Mouse (Mus musculus) adrenal gland, adult 8-10 months (tissue): ENCODE results near the gene Comt. TPM values are rescaled to one million over a fixed set of nuclear protein-coding genes. Genes with fewer than 3 reads are reported as not detected.
A peak's percentile ranks its signal among the peaks of the same experiment; 100 is the strongest.

Experiments used
- DNase-seq: peaks from one replicate; pipeline ENCODE4 v3.0.0; 2022
- total RNA-seq, 4 experiments: library from RNA; stranded (reverse); gene quantifications; 2 replicates each; pipeline ENCODE4 v1.2.4; 2022

Comt gene
- total RNA-seq, 4 experiments from 2014 or later: 147 to 201 (median 185) TPM

DNA sequence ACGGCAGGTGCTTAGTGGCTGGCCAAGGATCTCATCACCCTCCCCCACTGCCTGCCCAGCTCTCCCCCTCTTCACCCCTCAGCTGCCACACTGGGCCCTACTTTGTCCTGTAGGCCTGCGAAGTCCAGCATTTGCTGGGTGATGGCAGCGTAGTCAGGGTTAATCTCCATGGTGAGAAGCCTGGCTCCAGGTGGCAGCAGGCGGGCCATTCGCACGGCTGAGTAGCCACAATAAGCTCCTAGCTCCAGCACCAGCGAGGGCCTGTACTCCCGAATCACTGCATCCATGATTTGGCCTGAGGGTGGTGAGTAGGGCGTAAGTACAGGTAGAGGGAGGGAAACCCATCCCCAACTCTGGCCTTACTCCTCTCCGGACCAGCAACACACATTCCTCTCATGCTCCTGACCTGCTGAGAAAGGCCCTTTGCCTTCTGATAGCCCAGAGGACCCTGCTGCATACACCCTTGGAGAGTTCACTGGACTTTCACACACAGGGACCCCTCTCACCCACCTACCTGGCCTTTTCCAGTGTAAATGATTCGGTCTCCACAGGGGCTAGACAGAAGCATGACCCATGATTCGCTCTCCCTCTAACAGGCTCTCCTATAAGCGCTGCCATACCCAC is 15.5 kb downstream of the Comt start:
- DNase-seq: no peak

DNA sequence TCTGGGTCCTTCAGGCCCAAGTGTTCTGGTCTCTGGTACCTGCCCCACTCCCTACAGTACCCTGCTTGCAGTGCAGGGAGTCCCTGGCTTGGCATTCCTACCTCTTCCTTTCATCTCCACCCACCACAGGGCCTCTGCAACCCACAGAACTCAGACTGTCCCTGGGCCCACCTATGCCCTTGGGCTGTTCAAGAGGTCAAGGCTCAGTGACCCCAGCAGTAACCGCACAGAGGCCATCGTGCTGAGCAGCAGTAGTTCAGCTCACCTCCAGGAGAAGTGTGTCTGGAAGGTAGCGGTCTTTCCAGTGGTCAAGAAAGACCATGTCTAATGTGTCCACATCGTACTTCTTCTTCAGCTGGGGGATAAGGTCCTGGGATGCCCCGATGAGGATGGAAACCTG is 16.2 kb downstream of the Comt start:
- no peak for DNase-seq

DNA sequence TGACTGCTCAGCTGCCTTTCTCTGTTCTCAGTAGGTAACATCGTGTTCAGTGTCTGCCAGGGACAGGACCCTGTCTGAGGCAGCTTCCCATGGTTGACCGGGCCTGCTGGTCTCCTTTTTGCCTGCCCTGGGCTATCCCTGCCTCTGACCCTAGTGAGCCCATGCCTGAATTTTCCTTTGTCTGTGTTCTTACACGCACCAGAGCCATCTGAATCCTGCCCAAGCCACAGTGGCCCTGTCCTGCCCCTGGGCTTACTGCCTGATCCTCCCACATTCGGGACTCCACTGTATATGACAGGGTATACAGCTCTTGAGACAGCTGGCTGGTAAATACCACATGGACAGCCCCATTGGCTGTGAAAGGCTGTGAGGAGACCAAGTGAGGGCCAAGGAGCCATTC is 16.9 kb downstream of the Comt start:
- DNase-seq: no peak

DNA sequence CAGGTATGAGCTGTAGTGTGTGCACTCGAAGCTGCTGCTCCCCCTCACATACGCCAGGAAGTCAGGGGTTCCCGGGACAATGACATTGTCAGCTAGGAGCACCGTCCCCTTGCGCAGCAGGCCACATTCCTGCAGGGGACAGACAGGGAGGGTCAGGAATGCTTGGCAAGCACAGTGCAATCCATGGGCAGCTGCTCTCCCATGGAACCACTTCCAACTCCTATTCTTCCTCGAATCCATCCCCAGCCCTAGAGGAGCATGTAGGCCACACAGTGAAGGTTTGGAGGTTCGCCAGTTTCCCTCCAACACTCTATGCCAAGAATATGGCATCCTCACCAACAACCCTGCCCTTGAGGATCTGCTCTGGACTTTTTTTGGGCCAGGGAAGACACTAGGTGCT is 18.7 kb downstream of the Comt start:
- DNase-seq: no peak

DNA sequence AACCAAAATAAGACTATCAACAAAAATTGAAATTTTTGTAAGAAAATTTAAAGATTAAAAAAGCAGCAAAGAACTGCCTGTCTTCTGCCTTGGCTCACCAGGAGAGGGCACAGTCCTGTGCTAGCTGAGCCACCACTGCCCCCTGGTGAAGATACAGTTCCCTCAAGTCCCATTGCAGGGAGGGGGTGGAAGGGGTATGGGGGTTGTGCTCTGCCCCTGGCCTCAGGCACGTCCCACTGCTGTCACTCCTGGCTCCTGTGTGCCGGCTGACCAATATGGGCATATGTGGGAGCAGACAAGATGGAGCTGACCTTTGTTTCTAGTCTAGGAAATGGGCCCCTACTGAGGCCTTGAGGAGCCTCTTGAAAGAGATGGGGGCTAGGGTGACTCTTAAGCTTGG is 20.4 kb downstream of the Comt start:
- DNase-seq: no peak

DNA sequence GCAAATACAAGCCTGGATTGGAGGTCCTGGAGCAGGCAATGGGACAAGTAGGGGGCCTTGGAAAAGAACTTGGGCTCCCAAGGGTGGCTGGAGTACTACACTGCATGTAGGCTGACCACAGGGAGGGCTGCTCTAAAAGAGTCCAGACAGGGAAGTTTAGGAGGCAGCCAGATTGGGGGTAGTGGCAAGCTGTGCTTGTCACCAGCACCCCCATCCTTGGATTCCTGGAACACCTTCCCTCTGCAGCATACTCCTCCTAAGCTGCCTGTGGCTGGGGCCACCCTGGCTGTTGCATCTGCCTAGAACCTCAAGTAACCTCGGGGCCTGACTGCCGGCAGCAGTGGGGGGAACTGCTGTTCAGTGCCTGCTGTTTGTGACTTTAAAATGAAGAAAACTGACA is 20.8 kb downstream of the Comt start:
- DNase-seq: no peak

DNA sequence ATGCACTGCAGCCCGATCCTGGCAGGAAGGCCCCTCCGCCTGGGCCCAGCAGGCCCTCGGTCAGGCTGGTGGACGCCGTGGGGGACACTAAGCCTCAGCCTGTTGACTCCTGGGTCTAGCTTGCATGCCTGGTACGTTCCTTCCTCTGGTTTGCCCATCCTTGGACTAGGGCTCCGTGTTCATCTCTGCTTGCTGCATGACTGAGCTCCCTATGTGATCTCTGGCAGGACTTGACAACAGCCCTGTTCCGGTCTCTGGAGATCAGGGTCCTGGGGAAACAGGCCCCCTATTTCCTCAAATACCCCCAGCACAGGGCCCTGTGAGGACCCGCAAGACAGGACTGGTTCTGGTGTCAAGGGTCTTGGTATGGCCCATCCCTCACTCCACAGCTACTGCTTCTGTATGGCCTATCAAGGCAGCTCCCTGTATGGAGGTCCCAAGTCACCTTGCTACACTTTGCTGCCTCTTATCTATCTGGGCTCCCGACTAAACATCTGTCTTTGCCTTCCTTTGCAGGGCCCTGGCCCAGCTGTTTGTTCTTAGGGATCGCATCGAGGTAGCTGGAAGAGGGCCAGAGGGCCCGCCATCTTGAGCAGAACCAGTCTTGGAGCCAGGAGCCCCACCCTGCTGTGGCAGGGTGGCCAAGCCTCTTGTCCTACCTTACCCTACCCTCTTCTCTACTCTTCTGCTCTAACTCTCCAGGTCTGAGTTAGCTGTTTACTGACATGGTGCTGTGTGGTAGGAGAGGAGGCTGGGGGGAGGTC is 21.4 kb downstream of the Comt start:
- no peak for DNase-seq

DNA sequence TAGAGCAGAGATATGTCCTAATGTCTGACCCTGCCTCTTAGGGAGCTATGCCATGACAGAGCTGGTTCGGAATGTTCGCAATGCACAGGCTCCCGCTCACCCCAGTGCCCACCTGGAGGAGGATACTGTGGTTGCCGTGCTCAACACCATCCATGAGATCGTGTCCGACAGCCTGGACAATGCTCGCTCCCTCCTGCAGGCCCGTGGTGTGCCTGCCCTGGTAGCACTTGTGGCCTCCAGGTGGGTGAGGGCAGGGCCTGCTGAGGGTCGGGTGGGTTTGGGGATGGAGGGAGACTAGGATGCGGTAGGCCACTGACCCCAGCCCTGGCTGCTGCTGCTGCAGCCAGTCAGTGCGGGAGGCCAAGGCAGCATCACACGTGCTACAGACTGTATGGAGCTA is 23.4 kb downstream of the Comt start:
- DNase-seq: no peak

DNA sequence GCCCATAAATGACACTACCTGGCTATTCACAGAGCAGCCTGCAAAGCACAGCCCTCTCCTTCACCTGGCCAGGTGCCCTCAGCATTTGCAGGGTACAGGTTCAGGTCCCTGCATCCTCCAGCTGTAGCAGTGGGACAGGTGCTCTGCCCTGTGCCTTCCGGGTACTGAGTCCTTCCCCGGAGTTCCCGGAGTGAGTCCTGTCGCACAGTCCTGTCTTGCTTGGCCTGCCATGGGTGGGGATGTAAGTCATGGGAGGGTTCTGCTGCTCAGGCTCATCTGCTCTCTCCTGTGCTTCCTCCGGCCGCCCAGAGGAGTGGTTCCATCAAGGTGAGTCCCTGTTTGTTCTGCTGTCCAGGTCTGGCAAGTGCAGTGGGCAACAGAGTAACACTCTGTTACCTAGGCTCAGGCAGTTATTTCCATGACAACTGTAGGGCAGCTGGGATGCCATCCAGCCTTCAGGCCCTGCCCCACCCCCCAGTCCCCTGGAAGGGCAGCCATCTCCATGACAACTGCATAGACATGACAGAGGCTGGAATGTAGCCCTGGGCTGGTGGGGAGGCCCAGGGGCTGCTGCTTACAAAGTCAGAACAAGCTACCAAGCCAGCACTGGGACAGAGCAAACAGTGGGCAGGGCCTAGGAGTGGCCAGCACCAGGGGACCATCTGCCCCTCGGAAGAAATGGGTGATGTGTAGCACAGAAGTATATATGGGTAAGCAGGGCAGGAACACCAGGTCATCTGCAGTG is 26.0 kb downstream of the Comt start:
- no peak for DNase-seq

DNA sequence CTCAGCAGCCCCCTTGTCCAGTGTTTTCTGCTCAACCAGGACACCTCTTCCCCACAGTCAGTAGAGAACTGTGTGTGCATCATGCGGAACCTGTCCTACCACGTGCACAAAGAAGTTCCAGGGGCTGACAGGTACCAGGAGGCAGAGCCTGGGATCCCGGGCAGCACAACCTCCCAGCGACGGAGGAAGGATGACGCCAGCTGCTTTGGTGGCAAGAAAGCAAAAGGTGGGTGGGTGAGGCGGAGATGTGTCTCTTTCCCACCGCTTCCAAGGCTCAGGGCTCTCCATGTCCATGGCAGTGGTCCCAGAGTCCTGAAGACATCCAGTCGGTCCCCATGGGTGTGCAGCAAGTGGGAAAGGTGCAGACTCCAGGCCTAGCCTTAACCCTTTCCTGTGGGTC is 26.6 kb downstream of the Comt start:
- no peak for DNase-seq

DNA sequence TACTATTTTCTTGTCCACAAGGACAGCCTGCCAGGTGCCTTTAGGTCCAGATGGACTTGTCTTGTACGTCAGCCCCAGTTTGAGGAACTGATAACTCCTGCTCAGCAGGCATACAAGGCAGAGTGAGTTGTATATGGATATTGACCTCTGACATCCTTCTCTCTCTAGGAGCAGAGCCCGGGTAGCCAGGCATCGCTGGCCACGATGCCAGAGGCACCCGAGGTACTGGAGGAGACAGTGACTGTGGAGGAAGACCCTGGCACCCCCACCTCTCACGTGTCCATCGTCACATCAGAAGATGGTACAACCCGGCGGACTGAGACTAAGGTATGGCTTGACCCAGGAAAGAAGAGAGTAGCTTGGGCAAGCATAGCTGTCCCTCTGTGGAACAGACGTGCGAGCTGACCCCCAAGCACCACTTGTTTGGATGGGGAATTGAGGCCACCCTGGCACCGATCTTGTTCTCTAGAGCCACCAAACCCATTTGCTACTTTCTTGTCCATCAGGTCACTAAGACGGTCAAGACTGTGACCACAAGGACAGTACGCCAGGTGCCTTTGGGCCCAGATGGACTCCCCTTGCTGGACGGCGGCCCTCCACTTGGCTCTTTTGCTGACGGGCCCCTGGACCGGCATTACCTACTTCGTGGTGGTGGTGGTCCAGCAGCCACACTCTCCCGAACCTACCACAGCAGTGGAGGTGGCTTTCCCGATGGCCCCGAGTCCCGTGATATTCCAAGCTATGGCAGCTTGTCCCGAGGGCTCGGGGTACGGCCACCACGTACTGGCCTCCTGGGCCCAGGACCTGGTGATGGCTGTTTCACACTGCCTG is 29.6 kb downstream of the Comt start:
- DNase-seq: no peak

DNA sequence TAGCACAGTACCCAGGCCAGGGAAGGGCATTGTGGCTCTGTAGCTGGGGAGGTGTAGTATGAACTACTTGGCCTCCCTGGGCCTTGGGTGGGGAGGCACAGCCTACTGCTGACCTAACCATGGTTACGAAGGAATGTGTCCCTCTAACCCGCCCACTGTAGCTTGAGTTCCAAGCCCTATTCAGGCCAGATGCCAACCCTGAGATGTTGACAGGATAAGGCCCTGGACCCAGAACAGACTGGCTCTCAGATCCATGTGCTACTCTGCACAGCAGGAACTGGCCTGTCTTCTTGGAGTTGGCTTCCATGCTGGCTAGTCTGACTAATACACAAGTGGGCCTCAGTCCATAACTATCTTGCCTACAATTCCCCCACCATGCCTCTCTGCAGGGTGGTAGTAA is 30.5 kb downstream of the Comt start:
- DNase-seq: peak; percentile 80

DNA sequence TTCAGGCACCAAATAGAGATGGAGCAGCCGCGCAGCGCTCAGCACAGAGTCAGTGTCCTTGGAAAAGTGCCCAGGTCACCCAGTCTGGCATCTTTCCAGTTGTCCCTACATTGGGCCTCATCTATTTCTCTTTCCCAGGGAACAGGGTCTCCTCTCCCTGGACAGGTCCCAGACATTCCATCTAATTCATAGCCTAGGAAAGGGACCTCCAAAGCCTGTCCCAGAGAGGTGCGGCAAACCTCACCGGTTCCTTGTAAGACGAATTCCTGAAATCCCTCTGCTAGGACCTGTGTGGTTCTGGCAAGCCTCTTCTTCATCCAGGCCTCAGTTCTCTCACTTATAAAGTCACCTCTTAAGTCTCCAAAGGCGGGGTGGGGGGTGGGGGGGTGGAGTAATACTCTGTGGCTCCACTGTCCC is 31.0 kb downstream of the Comt start:
- DNase-seq: peak; percentile 71

DNA sequence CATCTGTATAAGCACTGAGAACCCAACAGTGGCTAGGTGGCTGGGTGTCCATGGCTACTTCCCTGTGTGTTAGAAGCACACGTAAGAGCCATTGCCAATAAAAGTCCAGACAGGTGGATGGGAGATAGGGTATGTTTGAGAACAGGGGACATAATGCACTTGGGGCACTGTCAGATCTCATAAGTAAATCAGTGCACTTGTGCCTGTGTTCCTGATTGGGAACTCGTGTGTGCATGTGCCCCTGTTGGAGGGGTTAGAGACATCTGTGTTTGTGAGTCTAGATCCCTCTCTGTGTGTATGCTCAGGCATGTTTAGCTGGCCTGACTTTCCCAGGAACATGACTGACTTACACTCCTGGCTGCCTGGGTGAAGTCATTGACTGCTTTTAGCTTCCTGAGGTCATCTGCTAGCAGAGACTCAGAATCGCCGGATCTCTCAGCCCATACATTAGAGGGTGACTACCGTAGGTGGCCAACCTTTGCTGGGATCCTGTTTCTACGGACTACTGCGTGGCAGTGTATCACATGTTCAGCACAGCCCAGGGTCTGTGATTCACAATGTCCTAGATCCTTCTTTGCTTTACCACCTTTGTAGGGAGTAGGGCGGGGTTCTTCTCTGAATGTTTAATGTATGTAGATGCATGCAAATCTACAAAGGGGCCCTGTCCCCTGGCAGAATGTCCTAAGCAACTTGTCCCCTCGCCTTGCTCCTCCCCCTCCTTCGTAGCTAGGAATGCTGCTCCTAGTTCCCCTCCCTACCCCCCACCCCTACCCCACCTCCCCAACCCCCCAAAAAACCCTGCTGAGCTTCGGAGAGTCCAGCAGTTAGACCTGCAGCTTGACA is 31.7 kb downstream of the Comt start:
- DNase-seq: no peak

DNA sequence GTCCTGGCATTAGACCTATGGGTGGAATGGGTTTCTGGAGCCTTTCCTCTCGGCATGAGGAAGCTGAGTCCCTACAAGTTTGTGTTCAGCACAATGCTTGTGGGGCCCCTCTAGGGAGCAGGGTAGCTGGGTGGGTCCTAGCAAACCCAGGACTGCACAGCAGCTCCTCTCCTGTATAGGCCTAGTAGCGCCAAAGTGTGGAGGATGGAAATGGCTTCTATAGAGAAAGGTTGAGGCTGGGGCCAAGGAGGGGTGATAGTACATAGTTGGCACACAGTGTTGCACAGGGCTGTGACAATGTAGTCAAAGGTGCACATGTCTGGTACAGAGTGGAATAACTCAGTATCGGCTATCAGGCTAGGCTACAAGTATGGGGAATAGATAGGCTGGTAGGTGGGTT is 32.6 kb downstream of the Comt start:
- DNase-seq: no peak

DNA sequence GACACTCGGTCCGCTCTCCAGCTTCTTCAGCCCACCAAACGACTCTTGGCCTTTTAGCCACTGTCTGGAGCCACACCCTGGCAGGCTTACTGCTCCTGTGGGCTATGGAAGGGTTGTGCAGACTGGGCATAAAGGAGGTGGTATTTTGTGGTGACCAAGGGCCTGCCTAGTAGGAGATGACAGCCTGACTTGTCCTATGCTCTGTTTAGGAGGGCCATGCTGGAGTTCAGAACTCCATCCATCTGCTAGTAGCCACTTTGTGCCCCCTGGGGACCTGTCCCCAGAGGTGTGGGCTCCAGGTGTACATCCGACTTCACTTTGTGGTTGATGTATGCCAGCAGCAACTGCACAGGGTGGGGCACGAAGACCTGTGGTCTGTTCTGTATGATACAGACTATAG is 33.1 kb downstream of the Comt start:
- DNase-seq: no peak

DNA sequence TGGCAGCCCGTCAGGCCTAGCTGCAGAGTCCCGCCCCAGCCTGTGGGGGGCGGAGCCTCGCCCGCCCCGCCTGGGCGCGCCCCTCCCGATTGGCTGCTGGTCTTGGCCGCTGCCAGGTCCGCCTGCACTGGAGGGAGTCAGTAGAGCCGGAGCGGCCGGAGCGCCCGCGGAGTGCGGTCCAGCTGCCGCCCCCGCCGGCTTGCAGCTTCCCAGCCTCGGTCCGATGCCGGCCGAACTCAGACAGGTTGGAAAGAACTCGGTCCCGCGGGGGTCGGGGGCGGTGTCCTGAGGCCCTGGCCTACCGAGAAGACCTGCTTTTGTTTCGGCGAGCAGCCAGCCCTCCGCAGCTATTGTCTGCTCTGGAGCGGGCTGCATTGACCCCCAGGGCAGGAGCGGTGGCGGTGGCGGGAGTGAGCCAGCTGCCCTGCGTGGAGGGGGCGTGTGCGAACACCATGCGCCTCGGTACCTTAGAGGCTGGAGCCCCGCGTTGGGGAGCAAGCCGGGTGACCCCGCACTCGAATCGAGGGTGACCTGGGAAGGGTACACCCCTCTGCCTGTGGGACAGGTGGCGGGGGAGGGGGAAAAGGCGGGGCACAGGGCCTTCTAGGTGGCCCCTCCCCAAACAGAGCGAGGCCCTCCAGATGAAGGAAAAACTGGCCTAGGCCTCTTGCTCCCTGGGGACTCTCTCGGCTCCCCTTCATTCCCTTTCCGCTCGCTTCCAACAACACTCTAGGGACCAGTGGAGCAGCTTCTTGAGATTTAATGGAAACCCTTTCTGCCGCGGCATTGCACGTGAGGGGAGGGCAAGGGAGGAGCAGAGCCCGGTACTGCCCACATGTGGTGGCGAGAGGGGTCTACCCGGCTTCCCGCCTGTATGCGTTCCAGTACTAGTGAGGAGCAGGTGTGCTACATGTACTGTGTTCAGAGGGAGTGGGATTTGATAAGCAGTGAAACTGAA is 33.9 kb downstream of the Comt start:
- peak; percentile 91 for DNase-seq

DNA sequence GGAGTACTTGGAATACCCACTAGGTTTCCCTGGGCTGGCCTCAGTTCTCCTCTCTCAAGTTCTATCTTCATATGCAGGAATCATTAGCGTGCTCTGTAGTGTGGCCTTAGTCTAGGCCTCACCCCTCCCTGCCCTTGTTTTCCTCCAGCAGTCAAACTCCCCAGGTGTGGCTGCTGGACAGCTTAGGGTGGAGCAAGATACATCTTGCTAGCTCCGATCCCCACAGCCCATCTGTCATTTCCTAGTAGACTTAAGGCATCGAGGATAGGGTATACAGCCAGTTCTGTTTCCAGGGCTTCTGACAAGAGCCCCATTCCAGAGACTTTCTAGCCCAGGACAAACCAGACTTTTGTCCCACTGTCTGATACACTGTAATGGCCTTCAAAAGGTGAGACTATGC is 34.9 kb downstream of the Comt start:
- no peak for DNase-seq

DNA sequence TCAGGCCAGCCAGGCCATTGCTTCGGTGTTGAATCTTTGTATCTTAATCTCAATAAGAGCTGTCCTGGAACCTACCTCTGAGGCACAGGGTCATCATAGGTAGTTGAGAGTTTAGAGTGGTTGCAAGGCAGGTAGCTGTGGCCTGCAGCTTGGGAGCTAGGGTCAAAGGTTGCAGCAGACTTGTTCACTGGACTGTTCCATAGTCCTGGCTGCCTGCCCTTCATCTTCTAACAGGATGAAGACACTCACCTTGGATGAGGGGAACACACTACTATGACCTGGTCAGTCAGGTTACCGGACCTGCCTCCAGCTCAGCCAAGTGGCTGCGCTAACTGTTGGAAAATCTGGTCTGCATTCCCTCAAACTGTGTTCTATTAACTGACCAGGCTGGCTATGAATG is 35.5 kb downstream of the Comt start:
- no peak for DNase-seq

DNA sequence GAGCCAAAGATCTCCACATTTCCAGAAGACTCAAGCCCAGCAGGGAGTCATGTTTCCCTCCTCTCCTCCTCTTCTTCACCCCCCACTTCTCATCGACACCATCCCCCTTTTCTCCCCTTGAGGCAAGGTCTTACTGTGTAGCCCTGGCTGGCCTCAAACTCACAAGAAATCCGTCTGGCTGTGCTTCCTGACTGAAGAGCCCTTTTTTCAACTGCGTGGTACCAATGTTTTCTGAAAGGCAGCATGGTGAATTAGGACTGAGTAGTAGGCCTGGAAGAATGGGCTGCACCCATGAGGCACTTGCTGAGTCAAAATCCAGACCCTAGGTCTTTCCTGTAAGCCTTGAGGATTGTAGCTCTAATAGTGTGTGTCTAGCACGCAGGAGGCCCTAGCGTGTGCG is 36.3 kb downstream of the Comt start:
- DNase-seq: no peak
